Mouse (Mus musculus) cerebellum, adult 2 months (tissue): ENCODE data around the gene A830031A19Rik. TPM values are rescaled to one million over a fixed set of nuclear protein-coding genes. Genes with fewer than 3 reads are reported as not detected.

ENCODE experiments used
- DNase-seq, 2 experiments: peaks; one replicate each; pipeline ENCODE4 v3.0.0; 2021
- H3K27ac ChIP-seq: fragments of 200-500 bp; 2 replicates; pipeline ENCODE4 v1.5.1; 2012; ENCODE audit warnings: low read length, control low read depth, inconsistent platforms; ENCODE audit not compliant: insufficient read depth
- H3K27me3 ChIP-seq: fragments of 200-500 bp; 2 replicates; pipeline ENCODE4 v1.6.1; 2012; ENCODE audit warnings: inconsistent platforms, mild to moderate bottlenecking, low read length, moderate library complexity; ENCODE audit not compliant: control insufficient read depth, insufficient read depth
- H3K4me1 ChIP-seq: fragments of 200-500 bp; 2 replicates; pipeline ENCODE4 v1.6.1; 2011; ENCODE audit warnings: low read length; ENCODE audit not compliant: control insufficient read depth, insufficient read depth
- H3K4me3 ChIP-seq: fragments of 200-500 bp; replicated peaks from 2 replicates; pipeline ENCODE3; 2011; ENCODE audit warnings: mild to moderate bottlenecking, low read depth, low read length, control low read depth; ENCODE audit not compliant: insufficient read depth
- CTCF ChIP-seq: fragments of 200-500 bp; IDR thresholded peaks from 2 replicates; pipeline ENCODE4 v1.5.1; 2011; ENCODE audit warnings: low read depth, mild to moderate bottlenecking, control low read depth, low read length, moderate library complexity, borderline replicate concordance; ENCODE audit not compliant: insufficient read depth
- POLR2A ChIP-seq: fragments of 200-500 bp; IDR thresholded peaks from 2 replicates; pipeline ENCODE4 v1.6.1; 2011; ENCODE audit warnings: low read length, control low read depth, borderline replicate concordance; ENCODE audit not compliant: insufficient read depth
- WGBS: fragments of 180-500 bp; shearing (Covaris S2); methylation state at CpG from one replicate; pipeline ENCODE4 v1.1.7; 2018; 5-methylcytosine and 5-hydroxymethylcytosine counted together
- polyA plus RNA-seq: library from polyadenylated mRNA; depleted of rRNA; stranded (reverse); fragments of >200 nt; gene quantifications from 2 replicates; pipeline ENCODE4 v1.2.3, GENCODE M21; 2012; rRNA removed

A830031A19Rik gene
- polyA plus RNA-seq, 1 experiment = not detected

DNA sequence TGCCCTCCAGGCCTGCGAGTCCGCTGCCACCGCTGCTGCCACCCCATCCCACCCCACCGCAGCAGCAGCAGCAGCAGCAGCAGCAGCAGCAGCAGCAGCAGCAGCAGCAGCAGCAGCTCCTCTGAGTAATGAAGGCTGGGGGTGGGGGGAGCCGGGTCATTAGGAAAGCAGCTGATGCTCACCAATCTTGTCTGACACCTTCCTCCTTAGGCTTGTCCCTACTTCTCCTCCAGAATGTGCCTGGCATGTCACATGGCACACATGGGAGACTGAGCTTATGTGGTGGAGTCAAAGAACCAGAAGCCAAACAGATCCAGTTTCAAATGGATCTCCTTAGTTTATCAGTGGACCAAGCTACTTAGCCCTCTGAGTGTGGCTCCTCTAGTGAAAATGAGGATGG, 60.2 kb downstream of the A830031A19Rik start:
- no peak overlapping the region for H3K4me3 ChIP-seq
- H3K27me3 ChIP-seq = no peaks in the 10 kb centered on the region
- H3K4me1 ChIP-seq = no peaks in the 10 kb centered on the region
- DNase-seq = no peak
- 84% methylated on average over 5 of the region's 5 CpGs for WGBS
- TF ChIP-seq CTCF (no peak), POLR2A (no peak)
- H3K27ac ChIP-seq = no peak overlapping the region

DNA sequence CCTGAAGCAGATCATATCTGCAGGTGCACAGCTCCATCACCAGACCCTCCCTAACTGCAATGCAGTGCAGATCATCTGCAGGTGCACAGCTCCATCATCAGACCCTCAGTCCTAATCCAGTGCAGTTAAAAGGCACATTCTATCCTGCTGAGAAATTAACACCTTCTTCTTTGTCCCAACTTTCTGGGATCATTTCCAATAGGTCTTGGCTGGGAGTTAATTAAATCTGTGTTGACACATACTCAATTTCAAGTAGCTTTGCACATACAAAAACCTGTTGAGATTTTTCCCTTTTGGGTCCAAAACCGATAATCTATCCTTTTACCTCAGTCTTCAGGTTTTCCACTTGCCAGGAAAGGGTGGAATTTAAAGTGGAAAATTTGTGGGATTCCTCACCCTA, 62.6 kb downstream of the A830031A19Rik start:
- Histone ChIP-seq H3K27ac (no peak overlapping the region), H3K4me1 (no peaks in the 10 kb centered on the region), H3K27me3 (no peaks in the 10 kb centered on the region), H3K4me3 (no peak overlapping the region)
- DNase-seq = no peak
- WGBS = 71% methylated on average over 1 of the region's 1 CpGs
- no peak for TF ChIP-seq CTCF
- no peak for TF ChIP-seq POLR2A

DNA sequence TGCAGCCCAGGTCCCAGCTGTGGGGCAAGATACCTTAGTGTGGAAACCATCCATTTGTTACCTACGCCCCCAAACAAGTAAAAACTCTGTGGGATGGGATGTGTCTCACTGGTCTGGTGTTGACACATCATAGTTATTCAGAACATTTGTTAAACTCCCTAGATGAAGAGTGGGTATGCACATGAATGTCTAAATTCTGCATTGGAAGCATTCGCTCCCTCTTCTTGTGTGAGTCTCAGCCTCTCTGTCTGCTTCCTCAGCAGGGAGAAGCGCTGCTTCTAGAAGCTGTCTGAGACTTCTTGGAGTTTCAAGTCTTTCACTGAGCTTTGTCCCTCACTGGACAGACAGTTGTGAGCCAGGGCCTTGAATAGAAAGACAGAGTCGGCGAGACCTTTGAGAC, 65.9 kb downstream of the A830031A19Rik start:
- Histone ChIP-seq H3K4me1 (no peaks in the 10 kb centered on the region), H3K27me3 (no peaks in the 10 kb centered on the region), H3K4me3 (no peak overlapping the region), H3K27ac (no peak overlapping the region)
- TF ChIP-seq CTCF (no peak), POLR2A (no peak)
- WGBS = 91% methylated on average over 5 of the region's 5 CpGs
- DNase-seq = no peak

DNA sequence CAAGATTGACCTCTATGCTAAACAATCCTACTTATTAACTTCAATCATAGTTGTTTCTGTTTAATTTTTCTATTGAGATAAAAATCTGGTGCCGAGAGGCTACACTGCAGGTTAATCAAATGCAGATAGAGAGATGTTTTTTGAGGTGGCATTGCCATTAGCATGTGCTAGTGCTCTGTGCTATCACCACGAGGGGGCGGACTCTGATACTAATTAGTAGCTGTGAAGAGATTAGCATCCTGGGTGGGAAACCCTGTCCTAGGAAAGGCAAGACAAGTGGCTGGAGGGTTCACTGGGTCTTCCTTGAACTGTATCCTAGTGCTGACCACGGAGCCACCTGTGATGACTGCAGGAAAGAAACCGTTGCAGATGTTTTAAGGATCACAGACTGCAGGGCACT, 66.6 kb downstream of the A830031A19Rik start:
- TF ChIP-seq POLR2A (no peak), CTCF (peak; percentile 5; the same call in 1 of the 2 replicates)
- H3K4me1 ChIP-seq = no peaks in the 10 kb centered on the region
- DNase-seq = peak in 1 of 2 experiments; percentile 0
- no peak overlapping the region for H3K27ac ChIP-seq
- H3K27me3 ChIP-seq = no peaks in the 10 kb centered on the region
- no peak overlapping the region for H3K4me3 ChIP-seq
- WGBS = 48% methylated on average over 5 of the region's 5 CpGs

DNA sequence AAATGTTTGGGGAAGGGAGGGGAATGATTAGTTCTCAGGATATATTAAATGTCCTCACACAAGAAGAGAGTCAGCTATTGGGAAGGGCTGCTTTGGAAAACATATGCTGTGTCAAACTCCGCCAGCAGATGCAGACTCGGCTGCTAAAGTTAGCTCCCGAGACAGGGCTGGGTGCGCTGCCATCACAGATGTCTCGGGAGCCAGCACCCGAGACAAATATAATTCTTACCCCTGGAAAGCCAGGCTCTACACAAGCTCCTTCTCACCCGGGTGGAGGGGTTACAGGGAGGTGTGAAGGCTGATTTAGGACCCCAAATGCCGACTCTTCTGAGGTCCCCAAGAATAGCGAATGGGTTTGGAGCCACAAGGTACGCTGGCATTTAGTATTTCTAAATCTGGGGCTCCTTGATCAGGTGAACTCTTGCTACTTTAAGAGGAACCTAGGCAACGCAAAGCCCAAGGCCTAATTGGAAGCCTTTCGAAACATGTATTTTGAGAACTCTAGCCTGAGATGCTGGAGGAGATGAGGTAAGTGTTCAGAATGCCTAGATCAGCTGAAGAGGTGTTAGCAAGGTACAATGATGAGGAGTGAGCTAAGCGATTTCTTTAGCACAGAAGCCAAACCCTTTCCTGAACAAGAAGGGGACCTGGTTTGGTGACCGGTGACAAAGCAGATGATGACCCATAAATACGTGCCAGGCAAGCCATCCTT, 69.3 kb downstream of the A830031A19Rik start:
- Histone ChIP-seq H3K27ac (no peak overlapping the region), H3K27me3 (no peaks in the 10 kb centered on the region), H3K4me3 (no peak overlapping the region), H3K4me1 (no peaks in the 10 kb centered on the region)
- no peak for TF ChIP-seq POLR2A
- no peak for TF ChIP-seq CTCF
- no peak for DNase-seq
- 53% methylated on average over 15 of the region's 15 CpGs for WGBS

DNA sequence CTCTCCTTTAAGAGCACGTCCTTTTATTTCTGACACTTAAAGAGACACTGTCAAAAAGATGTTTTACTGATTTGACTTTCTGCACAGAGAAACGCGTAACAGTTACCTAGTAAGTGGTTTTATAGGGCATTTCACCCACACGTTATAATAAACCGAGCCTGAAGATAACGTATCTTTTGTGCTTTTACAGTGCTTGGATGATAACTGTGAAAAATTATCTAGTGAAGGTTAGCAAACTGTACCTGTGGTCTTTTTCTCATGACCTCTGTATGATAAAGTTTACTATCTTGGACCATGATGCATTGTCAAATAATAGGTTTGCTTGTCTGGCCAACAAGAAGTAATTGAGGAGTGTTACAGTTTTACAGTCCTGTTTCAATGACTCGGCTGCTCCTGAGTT, 74.2 kb downstream of the A830031A19Rik start:
- H3K27ac ChIP-seq = no peak overlapping the region
- no peaks in the 10 kb centered on the region for H3K4me1 ChIP-seq
- no peak overlapping the region for H3K4me3 ChIP-seq
- DNase-seq = no peak
- 91% methylated on average over 7 of the region's 7 CpGs for WGBS
- TF ChIP-seq CTCF (no peak), POLR2A (no peak)
- H3K27me3 ChIP-seq = no peaks in the 10 kb centered on the region

Other genes with a start within 250 kb of the A830031A19Rik start
- 10.5 and 11.3 TPM in 2 replicates for gene Papolg, start 179.8 kb downstream of the A830031A19Rik start, polyA plus RNA-seq
- 9.5 and 10.4 TPM in 2 replicates for gene Bcl11a, start 3.0 kb upstream of the A830031A19Rik start, polyA plus RNA-seq